Mouse (Mus musculus) myocyte (in vitro differentiated cells): ENCODE results near the gene Map3k20. TPM values are rescaled to one million over a fixed set of nuclear protein-coding genes. Genes with fewer than 3 reads are reported as not detected.

Experiments used
- H3K27me3 ChIP-seq: one replicate; pipeline ENCODE4 v1.6.1; 2011; ENCODE audit not compliant: control insufficient read depth, insufficient read depth, insufficient read length
- H3K36me3 ChIP-seq: one replicate; pipeline ENCODE4 v1.6.1; 2011; ENCODE audit not compliant: control insufficient read depth, insufficient read depth
- H3K4me2 ChIP-seq: one replicate; pipeline ENCODE4 v1.6.1; 2011; ENCODE audit warnings: low read depth, control low read depth
- H3K4me3 ChIP-seq: one replicate; pipeline ENCODE4 v1.5.1; 2011; ENCODE audit warnings: mild to moderate bottlenecking, control low read depth, moderate library complexity
- H3K79me2 ChIP-seq: one replicate; pipeline ENCODE4 v1.6.1; 2011; ENCODE audit not compliant: control insufficient read depth, insufficient read depth
- H3ac ChIP-seq: one replicate; pipeline ENCODE4 v1.6.1; 2011; ENCODE audit not compliant: control insufficient read depth, insufficient read length
- CEBPB ChIP-seq: IDR thresholded peaks from 2 replicates; pipeline ENCODE4 v1.6.1; 2011; ENCODE audit warnings: mild to moderate bottlenecking, moderate library complexity; ENCODE audit not compliant: poor library complexity, insufficient read depth, severe bottlenecking
- E2F4 ChIP-seq: IDR thresholded peaks from one replicate; pipeline ENCODE4 v1.6.1; 2011; ENCODE audit warnings: mild to moderate bottlenecking, control low read depth, moderate library complexity; ENCODE audit not compliant: insufficient read depth
- MAX ChIP-seq: IDR thresholded peaks from one replicate; pipeline ENCODE4 v1.6.1; 2011; ENCODE audit warnings: low read depth, mild to moderate bottlenecking, control low read depth
- MYOD1 ChIP-seq, 3 experiments: IDR thresholded peaks; one replicate each; pipeline ENCODE4 v1.6.1; 2011; ENCODE audit warnings: control low read depth in 2 of 3, low read depth in 2 of 3, mild to moderate bottlenecking in 2 of 3, moderate library complexity in 1 of 3; ENCODE audit not compliant: insufficient read length in 2 of 3, control insufficient read depth in 1 of 3
- MYOG ChIP-seq, 3 experiments: IDR thresholded peaks; one replicate each; pipeline ENCODE4 v1.6.1; 2011; ENCODE audit warnings: control low read depth in 2 of 3, low read depth in 2 of 3, mild to moderate bottlenecking in 2 of 3; ENCODE audit not compliant: insufficient read length in 2 of 3, control insufficient read depth in 1 of 3, insufficient read depth in 1 of 3
- POLR2A ChIP-seq: IDR thresholded peaks from one replicate; pipeline ENCODE4 v1.6.1; 2011; ENCODE audit warnings: low read depth, mild to moderate bottlenecking, control low read depth, moderate library complexity; ENCODE audit not compliant: insufficient read length
- POLR2AphosphoS2 ChIP-seq: IDR thresholded peaks from one replicate; pipeline ENCODE4 v1.6.1; 2011; ENCODE audit warnings: low read depth, control low read depth; ENCODE audit not compliant: insufficient read length
- REST ChIP-seq: IDR thresholded peaks from one replicate; pipeline ENCODE4 v1.6.1; 2011; ENCODE audit warnings: mild to moderate bottlenecking, control low read depth, moderate library complexity; ENCODE audit not compliant: insufficient read depth, insufficient read length
- SRF ChIP-seq: IDR thresholded peaks from one replicate; pipeline ENCODE4 v1.6.1; 2011; ENCODE audit warnings: low read depth; ENCODE audit not compliant: control insufficient read depth, insufficient read length
- TCF12 ChIP-seq: IDR thresholded peaks from one replicate; pipeline ENCODE4 v1.6.1; 2011; ENCODE audit warnings: mild to moderate bottlenecking, control low read depth; ENCODE audit not compliant: poor library complexity, insufficient read depth, severe bottlenecking
- TCF3 ChIP-seq: IDR thresholded peaks from one replicate; pipeline ENCODE4 v1.6.1; 2011; ENCODE audit warnings: low read depth, control low read depth; ENCODE audit not compliant: insufficient read length
- USF1 ChIP-seq: IDR thresholded peaks from one replicate; pipeline ENCODE4 v1.6.1; 2011; ENCODE audit warnings: low read depth, mild to moderate bottlenecking, control low read depth, moderate library complexity
- polyA plus RNA-seq: library from polyadenylated mRNA; unstranded; fragments of >200 nt; fragmentation: generic; extraction: Trizol; gene quantifications from one replicate; pipeline ENCODE4 v1.2.1, GENCODE M21; 2012; ENCODE audit warnings: missing spikeins

The Map3k20 gene
- polyA plus RNA-seq, 1 experiment, result 13.7 TPM

- no peaks in the 10 kb centered on the region for H3K79me2 ChIP-seq
- no peak overlapping the region for H3K4me2 ChIP-seq
- H3K36me3 ChIP-seq, result peaks cover 4% of the 10 kb centered on the region
- H3K27me3 ChIP-seq, result no peaks in the 10 kb centered on the region
- H3ac ChIP-seq, result no peak overlapping the region
- H3K4me3 ChIP-seq, result no peak overlapping the region
- no peak for TF ChIP-seq SRF
- no peak for TF ChIP-seq CEBPB
- no peak for TF ChIP-seq POLR2AphosphoS2
- no peak for TF ChIP-seq POLR2A
- TF ChIP-seq TCF3, result no peak
- TF ChIP-seq TCF12, result no peak
- TF ChIP-seq MAX, result no peak
- no peak for TF ChIP-seq MYOD1 (IDR thresholded peaks at IDR 0.05; ENCODE audit: control insufficient read depth in 1 of 3, insufficient read length in 2 of 3, low read depth in 2 of 3)
- no peak for TF ChIP-seq E2F4
- TF ChIP-seq USF1, result no peak
- TF ChIP-seq REST, result no peak
- no peak for TF ChIP-seq MYOG (IDR thresholded peaks at IDR 0.05; ENCODE audit: control insufficient read depth in 1 of 3, insufficient read depth in 1 of 3, insufficient read length in 2 of 3, low read depth in 2 of 3)
These were observed 126.8 kb downstream of the Map3k20 start for GRCm38 (mm10) chr2:72412266-72412665.

- Histone ChIP-seq H3K79me2 (no peaks in the 10 kb centered on the region), H3K4me3 (no peak overlapping the region), H3K36me3 (peaks cover 18% of the 10 kb centered on the region), H3K27me3 (no peaks in the 10 kb centered on the region), H3K4me2 (no peak overlapping the region), H3ac (no peak overlapping the region)
- TF ChIP-seq USF1, result no peak
- TF ChIP-seq POLR2A, result no peak
- no peak for TF ChIP-seq MAX
- no peak for TF ChIP-seq E2F4
- no peak for TF ChIP-seq POLR2AphosphoS2
These were observed 130.0 kb downstream of the Map3k20 start for GRCm38 (mm10) chr2:72415416-72415815.

GRCm38 (mm10) chr2:72416095-72417080 lies 131.0 kb downstream of the Map3k20 start:
- no peak overlapping the region for H3K4me3 ChIP-seq
- no peak overlapping the region for H3ac ChIP-seq
- peaks cover 18% of the 10 kb centered on the region for H3K36me3 ChIP-seq
- no peak overlapping the region for H3K4me2 ChIP-seq
- no peaks in the 10 kb centered on the region for H3K79me2 ChIP-seq
- no peaks in the 10 kb centered on the region for H3K27me3 ChIP-seq
- no peak for TF ChIP-seq TCF12

GRCm38 (mm10) chr2:72420561-72420960 lies 135.1 kb downstream of the Map3k20 start:
- H3K27me3 ChIP-seq, result no peaks in the 10 kb centered on the region
- no peaks in the 10 kb centered on the region for H3K79me2 ChIP-seq
- TF ChIP-seq MYOG (IDR thresholded peaks at IDR 0.05; ENCODE audit: control insufficient read depth in 1 of 3, insufficient read depth in 1 of 3, insufficient read length in 2 of 3, low read depth in 2 of 3) (no peak), E2F4 (no peak), TCF3 (no peak), MYOD1 (IDR thresholded peaks at IDR 0.05; ENCODE audit: control insufficient read depth in 1 of 3, insufficient read length in 2 of 3, low read depth in 2 of 3) (no peak), MAX (no peak), REST (no peak)
- no peak overlapping the region for H3K4me2 ChIP-seq
- no peak overlapping the region for H3ac ChIP-seq
- H3K4me3 ChIP-seq, result no peak overlapping the region
- H3K36me3 ChIP-seq, result peaks cover 23% of the 10 kb centered on the region

GRCm38 (mm10) chr2:72424656-72425055 lies 139.2 kb downstream of the Map3k20 start:
- no peak for TF ChIP-seq E2F4
- no peak for TF ChIP-seq USF1
- no peak for TF ChIP-seq MYOG (IDR thresholded peaks at IDR 0.05; ENCODE audit: control insufficient read depth in 1 of 3, insufficient read depth in 1 of 3, insufficient read length in 2 of 3, low read depth in 2 of 3)
- no peak for TF ChIP-seq POLR2A
- TF ChIP-seq REST, result no peak
- no peak for TF ChIP-seq MYOD1 (IDR thresholded peaks at IDR 0.05; ENCODE audit: control insufficient read depth in 1 of 3, insufficient read length in 2 of 3, low read depth in 2 of 3)
- no peak for TF ChIP-seq TCF12
- no peak for TF ChIP-seq MAX
- TF ChIP-seq CEBPB, result no peak
- no peak for TF ChIP-seq TCF3
- TF ChIP-seq POLR2AphosphoS2, result no peak
- Histone ChIP-seq H3K36me3 (peaks cover 4% of the 10 kb centered on the region), H3K27me3 (no peaks in the 10 kb centered on the region), H3ac (no peak overlapping the region), H3K4me3 (no peak overlapping the region), H3K4me2 (no peak overlapping the region), H3K79me2 (no peaks in the 10 kb centered on the region)
